In genomic region chr6:87119066-87119837, GRCm38 (mm10) we compare ENCODE assay signal across 12 mouse cellular contexts. TPM values are rescaled to one million over a fixed set of nuclear protein-coding genes. Genes with fewer than 3 reads are reported as not detected.
DNase-seq lines count a peak whose midpoint lies in the region; ATAC-seq and TF ChIP-seq lines count a peak whose summit lies in the region.
"Had no signal": no experiment of that assay in that cellular context is flagged by ENCODE, and none has a peak within 500 bp of the region (broad histone marks: within the 10 kb centered on the region; RNA-seq: fewer than 3 reads in every experiment).

No protein-coding gene starts in this region.

- peaks cover 9% of the 10 kb centered on the region; the same call in 1 of the 2 replicates for H3K4me1 ChIP-seq in lung, embryonic 15.5 days
- H3K4me1 ChIP-seq in cerebellum, adult 2 months (ENCODE audit: control insufficient read depth, insufficient read depth, low read length), result no peaks in the 10 kb centered on the region

- H3K4me2 ChIP-seq in lung, embryonic 15.5 days, result no peak overlapping the region

- H3K4me3 ChIP-seq in lung, embryonic 15.5 days, result no peak overlapping the region
- no peak overlapping the region for H3K4me3 ChIP-seq in cerebellum, adult 2 months (replicated peaks; ENCODE audit: insufficient read depth, low read depth, low read length)

- WGBS in lung, embryonic 15.5 days, result 74% methylated on average over 20 of the region's 20 CpGs
- WGBS in cerebellum, adult 2 months, result 91% methylated on average over 20 of the region's 20 CpGs

- DNase-seq in CD8-positive naive resting alpha-beta T cell, adult 2 months (ENCODE audit: low read depth in 2 of 2, low spot score in 2 of 2), result peak; percentile 54 to 69
- DNase-seq in c-Kit-positive CD71-negative TER-119-negative erythroid progenitor cells, embryonic 14.5 days (ENCODE audit: low read depth), result peak; percentile 23
- peak; percentile 83 to 86 for DNase-seq in spleen, postnatal 36 days (ENCODE audit: low spot score in 2 of 2)
- no peak for DNase-seq in adrenal gland, postnatal 4 days (ENCODE audit: low spot score in 2 of 2)
- no peak for DNase-seq in cerebellum, adult 2 months
- DNase-seq in left cerebral cortex, adult 18-20 months (ENCODE audit: low spot score in 2 of 2), result no peak
- DNase-seq: cerebellum, adult 11 months; kidney, postnatal 25 days had no signal

- no peak for TF ChIP-seq POLR2A in cerebellum, adult 2 months (IDR thresholded peaks at IDR 0.05; ENCODE audit: borderline replicate concordance, insufficient read depth, low read length)

- peak; percentile 55; the same call in 1 of the 2 replicates for ATAC-seq in lung, embryonic 15.5 days (ENCODE audit: borderline replicate concordance, extremely low read depth, low FRiP score, low TSS enrichment)
- no peak for ATAC-seq in erythroid progenitor cell, adult 5-6 weeks (replicated peaks; ENCODE audit: low FRiP score, poor library complexity, severe bottlenecking)
- ATAC-seq: Patski had no signal

- no peaks in the 10 kb centered on the region for H3K27me3 ChIP-seq in lung, embryonic 15.5 days
- 0 out of 2 replicates have a peak, but pooled peaks cover 1% of the 10 kb centered on the region for H3K27me3 ChIP-seq in cerebellum, adult 2 months (ENCODE audit: control insufficient read depth, insufficient read depth, low read length)
- H3K27me3 ChIP-seq: Patski had no signal

- no peaks in the 10 kb centered on the region for H3K36me3 ChIP-seq in lung, embryonic 15.5 days

- H3K9ac ChIP-seq in lung, embryonic 15.5 days, result no peak overlapping the region

- no peak for TF ChIP-seq CTCF in cerebellum, adult 2 months (IDR thresholded peaks at IDR 0.05; ENCODE audit: borderline replicate concordance, insufficient read depth, low read depth, low read length)

- peak overlapping the region; percentile 67; the same call in 1 of the 2 replicates for H3K27ac ChIP-seq in lung, embryonic 15.5 days
- no peak overlapping the region for H3K27ac ChIP-seq in cerebellum, adult 2 months (ENCODE audit: insufficient read depth, low read length)
- H3K27ac ChIP-seq: macrophage had no signal

- no peaks in the 10 kb centered on the region for H3K9me3 ChIP-seq in lung, embryonic 15.5 days

RNA-seq across cellular contexts. Expression of gene D6Ertd527e, which starts 14.7 kb away (rescaled TPM):
- polyA plus RNA-seq in lung, embryonic 15.5 days (2015; fragmentation: Nextera tagmentation; extraction: Ambion mirVana), result 0.36 and 0.42 TPM in 2 replicates
- total RNA-seq in adrenal gland, postnatal 4 days (2021), result under 1 TPM in 1 of 2 experiments, not detected in 1; 0.28 TPM
- 0.21 and 0.38 TPM in 2 replicates for polyA plus RNA-seq in cerebellum, adult 2 months (2012; rRNA removed)
- total RNA-seq in left cerebral cortex, adult 18-20 months (2021), result not detected
- total RNA-seq in erythroid progenitor cell, adult 5-6 weeks (2015; ENCODE audit: low replicate concordance), result not detected in 2 replicates
- not detected in 2 replicates for total RNA-seq in erythroid progenitor cell, adult 5-6 weeks (2017; ENCODE audit: low replicate concordance)
- polyA plus RNA-seq: Patski had no signal

Comparison
In these comparisons a context has a peak if more than half of its experiments do, and no peak if none do; other contexts are left out.
1. DNase-seq: peak in CD8-positive naive resting alpha-beta T cell, adult 2 months (2 of 2), c-Kit-positive CD71-negative TER-119-negative erythroid progenitor cells, embryonic 14.5 days (single experiment) and spleen, postnatal 36 days (2 of 2); none in adrenal gland, postnatal 4 days (0 of 2), cerebellum, adult 2 months (0 of 2) and left cerebral cortex, adult 18-20 months (0 of 2).